Mouse (Mus musculus): ENCODE results near the gene Gnb3.
"Not testable (repeated sequence)": the region's sequence is repeated elsewhere in the genome, so short reads cannot be mapped to it uniquely, and the experiment has no call there.

Gene Gnb3

DNA sequence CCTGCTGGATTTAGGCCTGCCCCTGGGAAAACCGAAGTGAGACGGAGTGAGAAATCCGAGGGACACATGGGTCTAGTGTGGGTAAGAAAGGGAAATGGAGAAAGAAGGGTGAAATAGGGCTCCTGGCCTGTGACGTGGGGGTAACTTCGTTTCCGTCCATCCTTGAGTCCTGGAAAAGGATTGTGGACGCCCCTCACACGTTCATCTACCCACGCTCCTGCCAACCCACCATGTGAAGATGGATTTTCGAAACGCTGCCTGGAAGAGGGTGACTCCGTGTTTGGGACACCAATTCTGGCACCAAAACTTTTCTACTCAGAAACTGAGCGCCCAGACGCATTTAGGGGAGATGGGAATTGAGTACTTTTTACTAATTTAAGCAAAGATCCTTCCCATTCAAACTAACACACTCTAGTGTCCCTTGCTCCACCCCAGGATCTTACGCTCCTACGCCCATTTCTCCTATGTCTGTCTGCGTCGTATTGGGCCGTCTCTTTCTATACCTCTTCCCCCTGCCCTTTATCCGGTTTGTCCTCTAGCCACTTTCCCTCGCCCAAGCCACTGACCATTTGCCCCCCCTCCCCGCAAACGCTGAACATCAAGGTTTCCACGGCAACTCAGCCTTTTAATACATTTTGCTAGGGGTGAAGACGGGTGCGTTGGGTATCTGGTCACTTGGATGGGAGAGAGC, 17.9 kb upstream of the Gnb3 start:
- DNase-seq (ENCODE audit: low spot score) = peak; percentile 42

DNA sequence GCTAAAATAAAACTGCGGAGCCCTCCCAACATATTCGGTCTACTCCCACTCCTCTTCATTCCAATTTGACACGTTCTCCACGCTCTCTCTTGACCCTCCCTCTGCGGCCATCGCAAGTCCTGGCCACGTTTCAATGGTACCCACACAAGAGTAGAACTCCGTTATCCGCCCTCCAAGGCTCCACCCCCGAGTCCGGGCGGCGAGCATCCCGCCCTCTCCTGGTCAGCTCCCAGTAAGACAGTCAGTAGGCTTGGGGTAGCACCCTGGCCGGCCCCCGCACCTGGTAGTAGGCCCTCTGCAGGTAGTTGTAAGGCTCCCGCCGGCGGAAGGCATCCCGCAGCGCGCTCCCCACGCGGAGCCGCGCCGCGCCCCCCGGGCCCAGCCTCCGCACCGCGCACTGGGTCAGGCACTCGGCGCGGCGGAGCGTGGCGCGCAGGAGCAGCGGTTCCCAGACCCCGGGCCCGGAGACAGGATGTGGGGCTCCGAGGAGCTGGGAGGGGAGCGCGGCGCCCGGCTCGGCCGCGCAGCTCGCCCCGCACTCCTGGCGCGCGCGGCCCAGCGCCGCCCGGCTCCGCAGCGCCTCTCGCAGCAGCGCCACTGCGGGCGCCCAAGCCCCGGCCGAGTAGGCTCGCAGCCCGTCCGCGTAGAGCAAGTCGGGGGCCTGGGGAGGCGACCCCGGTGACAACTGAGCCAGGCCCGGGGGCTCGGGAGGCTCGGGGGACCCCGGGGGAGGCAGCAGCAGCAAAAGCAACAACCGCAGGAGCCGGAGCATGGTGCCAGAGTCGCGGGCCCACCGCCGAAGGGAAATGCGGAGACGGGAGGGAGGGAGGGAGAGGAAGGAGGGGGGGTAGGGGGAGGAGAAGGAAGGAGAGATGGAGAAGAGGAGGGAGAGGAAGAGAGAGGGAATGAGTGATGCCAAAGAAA, 17.1 kb upstream of the Gnb3 start, which contains the start of gene P3h3:
TSS of gene P3h3 (minus strand) at position 837 of the 924 bp plus-strand sequence.
- peak; percentile 86 for DNase-seq (ENCODE audit: low spot score)

DNA sequence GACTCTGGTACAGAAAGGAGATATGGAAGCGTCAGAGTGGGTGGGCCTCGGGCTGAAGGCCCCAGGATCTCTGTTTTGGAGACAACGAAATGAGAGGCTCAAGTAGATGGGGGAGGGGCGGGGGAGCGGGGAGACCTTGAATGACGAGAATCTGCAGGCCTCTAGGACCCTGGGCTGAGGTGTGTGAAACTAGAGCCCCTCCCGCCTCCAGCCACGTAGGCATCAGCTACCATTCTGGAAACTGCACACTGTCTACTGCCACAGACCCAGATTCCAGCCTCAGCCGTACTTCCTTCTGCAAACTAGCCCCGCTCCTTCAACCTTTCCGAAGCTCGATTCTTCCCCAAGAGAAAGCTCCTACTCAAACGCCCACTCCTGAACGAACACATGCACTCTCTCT, 16.2 kb upstream of the Gnb3 start:
- no peak for DNase-seq (ENCODE audit: low spot score)

DNA sequence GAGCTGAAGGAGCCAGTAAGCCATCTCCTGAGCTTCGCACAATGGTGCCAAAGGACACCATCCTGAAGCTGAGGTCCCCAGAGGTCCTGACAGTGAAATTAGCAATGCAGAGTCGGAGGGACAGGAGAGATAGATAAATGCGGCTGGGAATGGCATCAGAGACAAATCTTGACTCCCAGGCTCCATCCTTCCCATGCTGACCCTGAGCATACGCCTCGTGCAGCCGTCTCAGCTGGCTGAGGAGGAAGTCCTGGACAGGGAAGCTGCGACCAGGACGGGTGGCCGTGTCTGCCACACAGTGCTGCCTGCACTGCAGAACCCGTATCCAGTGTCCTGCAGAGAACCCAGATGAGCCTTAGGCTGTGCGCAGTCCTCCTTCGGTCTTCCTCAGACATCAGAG, 14.6 kb upstream of the Gnb3 start:
- no peak for DNase-seq (ENCODE audit: low spot score)

DNA sequence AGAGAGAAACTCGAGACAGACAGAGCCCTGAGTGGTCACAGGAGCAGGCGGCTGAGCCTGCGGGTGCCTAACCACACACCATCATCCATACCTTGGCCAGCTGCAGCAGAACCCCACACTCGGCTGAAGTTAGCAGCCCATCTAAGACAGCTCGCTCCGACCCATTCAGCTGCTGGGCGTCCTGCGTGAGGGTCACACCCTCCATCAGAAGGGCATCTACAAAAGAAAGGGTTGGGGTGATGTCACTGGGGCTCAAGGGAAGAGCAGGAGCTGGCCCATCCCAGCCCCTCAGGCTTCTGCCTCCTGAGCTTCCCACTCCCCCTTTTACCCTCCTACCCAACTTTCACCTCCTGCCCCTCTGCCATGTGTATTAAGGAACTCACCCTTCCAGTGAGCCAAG, 10.5 kb upstream of the Gnb3 start:
- no peak for DNase-seq (ENCODE audit: low spot score)

DNA sequence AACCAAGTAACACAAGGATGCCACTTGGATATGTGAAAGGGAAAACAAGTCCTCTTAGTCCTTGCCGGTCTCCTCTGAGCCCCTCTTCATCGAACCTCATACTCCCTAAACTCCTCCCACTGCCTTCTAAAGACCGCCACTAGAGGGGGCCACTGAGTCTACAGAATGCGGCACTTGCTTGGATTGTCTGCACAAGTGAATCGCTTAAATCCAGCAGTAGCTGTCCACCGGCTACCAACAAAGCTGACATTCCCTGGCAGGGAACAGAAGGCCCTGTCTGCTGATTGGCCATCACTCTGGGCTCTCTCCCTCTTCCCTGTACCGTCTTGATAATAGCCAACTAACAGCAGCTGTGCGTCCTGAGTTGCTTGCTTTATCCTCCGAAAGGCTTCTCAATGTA, 7.2 kb upstream of the Gnb3 start:
- peak; percentile 95 for DNase-seq (ENCODE audit: low spot score)

DNA sequence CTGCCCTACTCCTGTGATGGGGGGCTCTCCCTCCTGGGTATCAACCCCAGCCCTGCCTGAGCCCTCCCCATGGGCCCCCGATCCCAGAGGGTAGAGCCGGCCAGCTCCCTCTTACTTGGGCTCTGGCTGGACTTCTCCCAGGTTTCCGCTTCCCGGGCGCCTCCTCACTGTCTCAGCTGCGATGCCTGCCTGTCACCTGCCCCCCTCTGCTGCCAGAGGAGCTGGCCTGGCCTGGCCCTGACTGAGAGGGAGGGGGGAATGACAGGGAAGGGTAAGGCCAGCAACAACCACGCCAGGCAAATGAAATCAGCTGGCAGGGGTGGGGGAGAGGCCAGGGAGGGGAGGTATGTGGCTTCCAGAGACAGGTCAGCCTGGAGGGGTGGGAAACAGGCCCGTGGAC, 270 bp downstream of the Gnb3 start:
- no peak for DNase-seq (ENCODE audit: low spot score)

DNA sequence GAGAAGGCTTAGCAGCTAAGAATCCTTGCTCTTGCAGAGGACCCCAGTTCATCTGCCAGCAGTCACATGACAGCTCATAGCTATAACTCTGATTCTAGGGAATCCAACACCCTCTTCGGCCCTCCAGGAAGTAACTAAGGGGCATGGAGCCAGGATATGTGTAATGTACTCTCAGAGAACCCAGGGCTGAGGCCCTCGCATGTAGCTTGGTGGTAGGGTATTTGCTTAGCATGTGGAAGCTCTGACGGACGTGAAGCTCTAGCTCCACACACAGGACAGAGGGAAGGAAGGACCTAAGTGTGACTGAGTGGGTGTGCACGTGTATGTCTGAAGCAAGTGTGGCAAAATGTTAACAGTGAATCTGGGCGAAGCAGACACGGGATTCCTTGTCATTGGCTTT, 3.7 kb downstream of the Gnb3 start:
- no peak for DNase-seq (ENCODE audit: low spot score)

DNA sequence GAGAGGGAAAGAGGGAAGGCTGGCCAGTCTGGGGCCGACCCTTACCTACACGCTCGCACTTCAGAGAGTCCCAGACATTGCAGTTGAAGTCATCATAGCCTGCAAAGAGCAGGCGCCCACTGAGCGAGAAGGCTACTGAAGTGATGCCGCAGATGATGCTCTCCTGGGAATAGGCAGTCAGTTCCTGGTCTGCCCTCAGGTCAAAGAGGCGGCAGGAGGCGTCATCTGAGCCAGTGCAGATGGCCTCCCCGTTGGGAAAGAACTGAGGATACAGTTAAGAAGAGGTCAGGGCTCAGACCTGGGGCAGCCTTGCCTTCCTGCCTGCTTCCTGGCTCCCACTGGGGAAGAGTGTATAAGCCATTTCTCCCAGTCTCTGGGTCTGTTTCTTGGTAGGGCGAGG, 4.5 kb downstream of the Gnb3 start:
- DNase-seq (ENCODE audit: low spot score) = no peak

DNA sequence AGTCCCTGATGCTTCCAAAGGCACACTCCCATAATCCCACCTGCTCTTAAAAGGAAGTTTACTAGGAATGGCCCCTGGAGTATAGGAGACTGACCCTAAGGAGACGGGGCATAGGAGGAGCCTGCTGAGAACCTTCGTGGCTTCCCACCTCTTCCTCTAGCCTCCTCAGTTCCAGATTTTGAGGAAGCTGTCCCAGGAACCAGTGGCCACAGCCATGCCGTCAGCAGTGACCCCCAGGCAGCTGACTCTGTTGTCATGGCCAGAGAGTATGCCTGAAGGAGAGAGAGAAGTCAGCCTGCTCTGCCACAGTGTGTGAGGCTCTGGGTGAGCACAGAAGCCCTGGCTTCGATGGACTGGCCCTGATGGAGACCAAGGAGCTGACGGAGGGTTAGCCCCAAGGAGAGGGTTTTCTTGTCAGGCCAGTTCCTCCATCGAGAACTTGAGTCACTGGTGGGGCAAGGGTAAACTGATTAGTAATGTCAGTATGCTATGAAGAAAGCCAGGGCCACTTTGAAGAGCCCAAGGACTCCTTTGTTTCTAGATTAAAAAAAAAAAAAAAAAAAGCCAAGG, 5.5 kb downstream of the Gnb3 start:
- DNase-seq (ENCODE audit: low spot score) = no peak

DNA sequence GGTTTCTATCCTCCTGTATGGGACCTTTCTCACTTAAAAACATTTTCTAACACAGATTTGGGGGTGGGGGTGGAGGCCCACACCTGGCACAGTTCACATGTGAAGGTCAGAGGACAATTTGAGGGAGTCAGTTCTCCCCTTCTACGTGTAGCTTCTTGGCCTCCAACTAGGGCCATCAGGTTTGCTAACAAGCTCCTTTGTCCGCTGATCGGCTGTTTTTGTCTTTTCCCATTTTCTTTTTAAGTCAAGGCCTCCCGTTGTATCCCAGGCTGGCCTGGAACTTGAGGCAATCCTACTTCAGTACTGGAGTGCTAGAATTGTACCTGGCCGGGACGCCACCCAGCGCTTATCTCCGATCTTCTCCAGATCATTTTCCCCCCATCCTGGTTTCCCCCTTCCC, 8.4 kb downstream of the Gnb3 start:
- no peak for DNase-seq (ENCODE audit: low spot score)

DNA sequence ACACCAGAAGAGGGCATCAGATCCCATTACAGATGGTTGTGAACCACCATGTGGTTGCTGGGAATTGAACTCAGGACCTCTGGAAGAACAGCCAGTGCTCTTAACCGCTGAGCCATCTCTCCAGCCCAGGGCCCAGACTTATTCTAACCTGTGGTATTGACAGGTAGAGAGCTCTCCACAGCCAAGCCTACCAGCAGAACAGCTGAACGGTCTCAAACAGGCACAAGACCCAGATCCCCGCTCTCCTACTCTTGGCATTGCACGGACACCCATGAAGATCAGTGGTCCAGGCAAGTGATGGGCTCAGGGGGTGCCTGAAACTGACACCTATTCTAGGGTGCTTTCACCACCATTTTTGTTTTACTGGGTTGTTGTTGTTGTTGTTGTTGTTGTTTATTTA, 8.9 kb downstream of the Gnb3 start:
- not testable (repeated sequence) for DNase-seq (ENCODE audit: low spot score)

DNA sequence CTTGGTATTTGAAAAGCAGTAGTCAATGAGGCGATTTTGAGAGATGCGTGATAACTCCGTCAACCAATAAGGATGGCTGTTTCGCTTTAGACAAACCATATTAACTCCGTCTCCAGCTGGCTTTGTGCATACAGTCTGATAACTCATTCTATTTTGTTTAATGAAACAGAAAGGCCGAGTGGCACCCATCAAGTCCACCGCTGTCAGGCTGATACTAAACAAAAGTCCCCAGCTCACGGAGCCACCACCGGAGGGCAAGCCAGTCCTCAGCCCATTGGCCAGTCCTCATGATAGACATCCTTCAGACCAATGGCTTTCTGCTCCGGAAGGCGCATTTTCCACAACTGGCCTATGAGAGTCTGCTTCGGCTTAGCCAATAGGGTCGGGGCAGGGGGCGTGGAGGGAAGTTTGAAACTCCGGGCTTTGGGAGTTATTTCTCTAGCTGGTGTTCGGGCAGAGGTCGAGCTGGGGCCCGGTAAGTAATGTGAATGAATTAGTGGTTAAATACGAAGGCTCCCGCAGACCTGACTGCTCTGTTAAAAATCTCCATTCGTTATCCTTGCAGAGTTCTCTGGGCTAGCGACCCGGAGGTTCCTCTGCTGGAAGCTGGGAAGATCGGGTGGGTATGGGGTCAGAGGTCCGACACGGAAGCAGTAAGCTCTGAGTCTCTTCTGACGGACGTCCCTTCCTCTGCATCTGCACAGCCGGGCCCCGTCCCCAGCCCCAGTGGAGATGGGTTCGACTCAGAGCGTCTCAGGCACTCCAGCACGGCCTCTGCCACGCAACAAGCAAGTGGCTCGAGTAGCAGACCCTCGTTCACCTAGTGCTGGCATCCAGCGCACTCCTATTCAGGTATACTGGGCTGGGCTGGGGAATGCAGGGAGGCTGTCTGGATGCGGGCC, 10.0 kb downstream of the Gnb3 start:
- peak; percentile 92 for DNase-seq (ENCODE audit: low spot score)

DNA sequence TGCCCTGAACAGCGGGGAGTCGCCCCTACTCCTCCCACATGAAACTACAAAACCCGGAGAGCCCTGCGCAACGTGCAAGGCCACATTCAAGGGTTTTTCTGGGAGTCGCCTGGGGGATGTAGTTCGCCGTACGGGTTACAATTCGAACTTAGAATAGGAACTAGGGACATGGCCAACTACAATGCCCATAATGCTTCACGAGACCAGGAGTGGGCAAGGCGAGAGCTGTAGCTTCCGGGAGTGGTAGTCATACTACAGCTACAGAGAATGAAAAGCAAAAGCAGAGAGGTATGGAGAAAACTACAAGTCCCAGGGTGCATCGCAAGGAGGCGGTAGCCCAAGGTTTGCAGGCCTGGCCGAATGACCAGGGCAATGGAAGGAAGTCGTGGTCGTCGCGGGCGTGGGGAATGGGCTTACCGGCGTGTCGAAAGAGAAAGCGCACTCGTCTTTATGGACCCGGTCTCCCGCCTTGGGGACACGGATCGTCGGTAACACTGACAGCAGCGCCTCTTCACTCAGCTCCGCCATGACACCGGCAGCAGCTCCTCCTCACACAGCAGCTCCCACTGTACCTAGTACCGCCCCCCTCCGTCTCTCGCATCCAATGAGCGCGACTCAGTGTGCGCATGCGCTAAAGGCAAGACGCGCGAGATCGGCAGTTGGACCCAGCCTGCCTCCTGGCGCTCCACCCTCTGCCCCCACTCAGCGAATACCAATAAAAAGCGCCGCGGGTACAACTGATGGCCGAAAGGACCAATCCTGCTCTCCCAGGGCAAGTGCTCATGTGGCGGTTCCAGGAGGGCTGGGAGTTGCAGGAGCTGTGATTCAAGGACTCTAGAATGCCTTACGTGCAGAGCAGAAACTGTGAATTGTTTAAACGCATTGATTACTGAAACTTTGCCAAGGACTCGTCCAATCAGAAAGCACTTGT, 10.9 kb downstream of the Gnb3 start, which contains the start of the genes Usp5 and Cdca3:
TSS of gene Usp5 (minus strand) at position 617 of the 931 bp plus-strand sequence.
TSS of gene Cdca3 (plus strand) at position 680 of the 931 bp plus-strand sequence.
- DNase-seq (ENCODE audit: low spot score) = peak; percentile 96

DNA sequence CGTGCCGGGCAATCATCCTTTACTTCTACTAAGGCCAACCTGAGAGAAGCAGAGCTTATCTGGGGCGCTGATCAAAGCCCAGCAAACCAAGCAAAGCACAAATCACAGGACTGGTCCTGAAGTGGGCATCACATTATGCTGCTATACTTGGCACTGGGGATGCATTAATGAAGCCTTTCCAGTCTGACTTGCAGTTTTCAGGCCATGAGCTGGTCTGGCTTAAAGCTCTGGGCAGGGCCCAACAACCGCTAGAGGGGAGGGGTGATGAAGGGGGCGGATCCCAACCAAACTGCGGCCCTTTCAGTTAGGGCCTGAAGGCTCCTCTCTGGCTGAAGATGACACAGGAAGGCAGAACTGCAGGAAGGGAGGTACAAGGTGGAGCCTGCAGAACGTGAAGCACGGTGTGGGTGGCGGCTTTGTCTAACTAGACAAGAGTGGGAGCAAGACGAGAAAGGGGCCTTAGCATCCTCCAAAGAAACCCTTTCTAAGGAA, 11.9 kb downstream of the Gnb3 start:
- DNase-seq (ENCODE audit: low spot score) = peak; percentile 62

DNA sequence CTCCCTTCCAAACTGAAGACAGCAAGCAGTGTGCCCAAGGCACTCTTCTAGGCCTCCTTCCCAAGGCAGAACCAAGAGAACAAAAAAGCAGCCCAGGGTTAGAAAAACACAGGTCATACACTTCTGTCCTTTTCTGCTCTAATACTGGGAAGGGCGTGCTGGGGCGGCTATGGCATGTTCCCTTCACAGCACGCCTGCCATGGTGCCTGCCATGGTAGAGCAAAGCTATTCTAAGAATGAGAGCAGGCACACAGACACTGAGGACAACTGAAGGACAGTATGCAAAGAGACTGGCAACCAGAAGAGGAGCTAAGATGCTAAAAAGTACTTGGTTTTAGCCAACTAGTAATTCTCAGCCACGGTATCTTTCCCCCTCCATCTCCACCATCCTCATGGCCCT, 18.0 kb downstream of the Gnb3 start:
- no peak for DNase-seq (ENCODE audit: low spot score)

DNA sequence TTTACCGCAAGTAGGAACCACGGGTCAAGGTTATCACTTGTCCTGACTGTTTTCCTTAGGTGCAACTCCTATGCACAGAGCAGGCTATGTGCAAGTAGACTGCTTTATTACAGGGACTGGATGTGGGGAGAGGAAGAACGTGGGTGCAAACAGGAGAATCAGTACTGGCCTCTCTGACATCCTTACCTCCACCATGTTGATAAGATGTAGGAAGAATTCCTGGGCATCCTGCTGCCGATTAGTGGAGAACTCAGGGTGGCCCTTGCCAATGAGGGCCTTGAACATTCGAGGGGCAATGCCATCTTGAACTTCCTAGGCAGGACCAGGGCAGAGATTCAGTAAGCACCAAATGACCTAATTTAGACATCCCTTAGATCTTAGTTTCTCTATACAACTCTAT, 19.2 kb downstream of the Gnb3 start:
- DNase-seq (ENCODE audit: low spot score) = no peak

DNA sequence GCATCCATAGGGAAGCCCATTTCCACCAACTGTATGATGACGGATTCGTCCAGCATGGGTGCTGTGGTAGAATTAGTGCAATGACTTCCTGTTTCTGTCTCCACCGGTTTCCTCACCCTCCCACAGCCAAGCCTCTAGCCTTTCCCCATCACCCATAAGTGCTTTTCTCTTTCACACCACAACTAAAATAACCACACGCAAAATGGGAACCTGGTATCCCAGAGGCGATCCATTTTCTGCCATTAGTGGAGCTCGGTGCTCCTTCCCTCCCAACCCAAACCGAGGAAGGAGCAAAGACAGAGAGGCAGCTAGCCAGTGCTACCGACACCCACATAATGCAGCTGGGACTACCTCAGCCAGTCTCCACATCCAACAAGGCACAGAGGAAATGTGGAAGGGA, 22.1 kb downstream of the Gnb3 start:
- no peak for DNase-seq (ENCODE audit: low spot score)

DNA sequence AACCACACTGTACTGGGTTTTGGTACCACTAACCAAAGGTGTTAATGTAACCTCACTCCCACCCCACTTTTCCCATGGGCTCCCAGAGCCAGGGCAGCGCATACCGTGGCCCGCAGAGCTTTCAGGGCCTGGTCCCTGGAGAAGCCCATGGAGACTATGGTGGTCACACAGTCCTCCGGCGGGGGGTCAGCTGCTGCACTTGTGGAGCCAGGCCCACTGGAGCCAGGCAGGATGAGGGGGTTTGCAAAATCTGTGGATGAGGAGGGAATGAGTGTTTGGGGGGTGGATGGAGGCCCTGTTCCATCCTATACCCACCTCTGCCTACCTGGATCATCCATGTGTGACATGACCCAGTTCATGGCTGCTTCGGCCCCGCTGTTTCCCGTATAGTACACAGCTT, 22.5 kb downstream of the Gnb3 start:
- DNase-seq (ENCODE audit: low spot score) = no peak

DNA sequence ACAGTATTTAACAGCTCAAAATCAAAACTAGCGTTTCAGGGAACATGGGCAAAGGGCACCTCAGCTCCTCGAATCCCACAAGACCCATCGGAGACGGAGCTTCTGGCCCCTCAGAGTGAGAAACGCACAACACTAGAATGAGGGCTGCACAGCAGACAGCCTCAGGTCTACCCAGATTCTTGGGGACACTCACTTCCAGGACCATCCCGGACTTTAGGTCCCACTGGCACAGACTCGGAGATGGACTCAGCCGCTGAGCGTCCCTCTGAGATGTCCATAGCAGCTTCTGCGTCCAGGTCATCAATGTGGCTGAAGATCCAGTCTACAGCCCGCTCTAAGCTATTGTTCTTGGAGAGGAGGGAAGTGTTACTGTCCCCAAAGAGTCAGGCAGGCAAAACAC, 22.9 kb downstream of the Gnb3 start:
- no peak for DNase-seq (ENCODE audit: low spot score)

DNA sequence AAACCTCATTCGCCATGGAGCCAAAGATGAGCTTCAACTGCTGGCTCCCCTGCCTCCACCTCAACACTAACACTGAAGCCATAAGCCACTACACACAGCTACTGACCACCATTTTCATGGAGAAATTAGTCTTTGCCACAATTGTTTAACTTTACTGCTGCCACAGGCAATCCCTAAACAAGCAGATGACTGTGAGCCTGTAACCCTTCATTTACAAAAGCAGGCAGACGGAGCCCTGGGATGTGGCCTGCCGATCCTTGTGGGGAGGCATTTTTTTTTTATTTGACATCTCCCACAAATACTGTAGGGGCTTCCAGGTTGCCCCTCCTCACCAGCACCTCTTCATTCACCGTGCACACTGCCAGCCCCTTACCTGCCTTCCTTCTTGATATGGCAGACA, 23.5 kb downstream of the Gnb3 start:
- DNase-seq (ENCODE audit: low spot score) = peak; percentile 25

Data from testis, postnatal 10 days (tissue).